Mouse (Mus musculus) hindbrain, embryonic 11.5 days (tissue): ENCODE data around the gene Gm13101. TPM values are rescaled to one million over a fixed set of nuclear protein-coding genes. Genes with fewer than 3 reads are reported as not detected.

Experiments used
- polyA plus RNA-seq: library from polyadenylated mRNA; unstranded; fragments of >200 nt; fragmentation: Nextera tagmentation; extraction: Ambion mirVana; gene quantifications from 2 replicates; pipeline ENCODE4 v1.2.1, GENCODE M21; 2014

Gene Gm13101
- polyA plus RNA-seq, 1 experiment from 2014 or later = not detected

Other genes with a start within 250 kb of the Gm13101 start
- gene Gm13078, start 247.5 kb downstream of the Gm13101 start, polyA plus RNA-seq = not detected in 2 replicates
- gene Gm13023, start 177.6 kb downstream of the Gm13101 start, polyA plus RNA-seq = not detected in 2 replicates
- gene Gm13084, start 150.9 kb downstream of the Gm13101 start, polyA plus RNA-seq = not detected in 2 replicates
- gene Gm13103, start 120.5 kb downstream of the Gm13101 start, polyA plus RNA-seq = not detected in 2 replicates
- not detected in 2 replicates for gene Pramef6, start 66.6 kb downstream of the Gm13101 start, polyA plus RNA-seq
- gene Pramef25, start 15.9 kb downstream of the Gm13101 start, polyA plus RNA-seq = not detected in 2 replicates
- not detected in 2 replicates for gene Pramef17, start 27.4 kb upstream of the Gm13101 start, polyA plus RNA-seq
- gene Pramel4, start 92.2 kb upstream of the Gm13101 start, polyA plus RNA-seq = not detected in 2 replicates
- gene Gm13102, start 139.5 kb upstream of the Gm13101 start, polyA plus RNA-seq = not detected in 2 replicates
- gene Oog3, start 195.7 kb upstream of the Gm13101 start, polyA plus RNA-seq = not detected in 2 replicates
- not detected in 2 replicates for gene Oog2, start 223.8 kb upstream of the Gm13101 start, polyA plus RNA-seq
- gene C87977, start 246.4 kb upstream of the Gm13101 start, polyA plus RNA-seq = not detected in 2 replicates